Mouse (Mus musculus): Measurements from ENCODE around the gene Malsu1.

Gene Malsu1

GRCm38 (mm10) chr6:49074117-49074490 lies 509 bp downstream of the Malsu1 start:
- DNase-seq (ENCODE audit: low read depth, low spot score), result peak; percentile 77

GRCm38 (mm10) chr6:49077894-49078293 lies 4.3 kb downstream of the Malsu1 start:
- DNase-seq (ENCODE audit: low read depth, low spot score), result no peak

GRCm38 (mm10) chr6:49079313-49079712 lies 5.7 kb downstream of the Malsu1 start:
- DNase-seq (ENCODE audit: low read depth, low spot score), result no peak

GRCm38 (mm10) chr6:49083008-49083407 lies 9.4 kb downstream of the Malsu1 start:
- no peak for DNase-seq (ENCODE audit: low read depth, low spot score)

- peak; percentile 46 for DNase-seq (ENCODE audit: low read depth, low spot score)
Measured at GRCm38 (mm10) chr6:49094968-49095367, 21.4 kb downstream of the Malsu1 start.

GRCm38 (mm10) chr6:49096421-49096820 lies 22.8 kb downstream of the Malsu1 start:
- no peak for DNase-seq (ENCODE audit: low read depth, low spot score)

- peak; percentile 65 for DNase-seq (ENCODE audit: low read depth, low spot score)
Measured at GRCm38 (mm10) chr6:49096933-49097461, 23.4 kb downstream of the Malsu1 start.

- DNase-seq (ENCODE audit: low read depth, low spot score), result no peak
Measured at GRCm38 (mm10) chr6:49097596-49098110, 24.1 kb downstream of the Malsu1 start.

- DNase-seq (ENCODE audit: low read depth, low spot score), result peak; percentile 95
Measured at GRCm38 (mm10) chr6:49099086-49099485, 25.5 kb downstream of the Malsu1 start.

- DNase-seq (ENCODE audit: low read depth, low spot score), result no peak
Measured at GRCm38 (mm10) chr6:49106746-49107500, 33.3 kb downstream of the Malsu1 start.

GRCm38 (mm10) chr6:49109196-49109595 lies 35.6 kb downstream of the Malsu1 start:
- DNase-seq (ENCODE audit: low read depth, low spot score), result no peak

GRCm38 (mm10) chr6:49113895-49114294 lies 40.3 kb downstream of the Malsu1 start:
- no peak for DNase-seq (ENCODE audit: low read depth, low spot score)

GRCm38 (mm10) chr6:49114457-49114856 lies 40.9 kb downstream of the Malsu1 start:
- DNase-seq (ENCODE audit: low read depth, low spot score), result no peak

- no peak for DNase-seq (ENCODE audit: low read depth, low spot score)
Measured at GRCm38 (mm10) chr6:49115550-49115949, 42.0 kb downstream of the Malsu1 start.

GRCm38 (mm10) chr6:49116241-49116640 lies 42.6 kb downstream of the Malsu1 start:
- no peak for DNase-seq (ENCODE audit: low read depth, low spot score)

GRCm38 (mm10) chr6:49118446-49118845 lies 44.9 kb downstream of the Malsu1 start:
- no peak for DNase-seq (ENCODE audit: low read depth, low spot score)

- no peak for DNase-seq (ENCODE audit: low read depth, low spot score)
Measured at GRCm38 (mm10) chr6:49119462-49120135, 46.0 kb downstream of the Malsu1 start.

- DNase-seq (ENCODE audit: low read depth, low spot score), result no peak
Measured at GRCm38 (mm10) chr6:49120370-49120769, 46.8 kb downstream of the Malsu1 start.

GRCm38 (mm10) chr6:49130328-49130727 lies 56.7 kb downstream of the Malsu1 start:
- no peak for DNase-seq (ENCODE audit: low read depth, low spot score)

GRCm38 (mm10) chr6:49131855-49132254 lies 58.3 kb downstream of the Malsu1 start:
- DNase-seq (ENCODE audit: low read depth, low spot score), result no peak

- peak; percentile 94 for DNase-seq (ENCODE audit: low read depth, low spot score)
Measured at GRCm38 (mm10) chr6:49132352-49133090, 58.9 kb downstream of the Malsu1 start.

All from R1 (cell line).